Mouse (Mus musculus) CH12.LX (cell line): ENCODE measurements around the gene Gnb2.

Experiments
- ETS1 ChIP-seq: conservative IDR thresholded peaks from 2 replicates; pipeline ENCODE4 v1.6.1; 2012; ENCODE audit warnings: low read depth, mild to moderate bottlenecking, inconsistent platforms, low read length, improper control_type of control experiment, moderate library complexity
- NELFE ChIP-seq: IDR thresholded peaks from 2 replicates; pipeline ENCODE4 v1.6.1; 2011; ENCODE audit warnings: low read depth, low read length, improper control_type of control experiment
- PAX5 ChIP-seq: IDR thresholded peaks from 2 replicates; pipeline ENCODE4 v1.6.1; 2012; ENCODE audit warnings: low read length, inconsistent platforms, mixed read lengths
- POLR2A ChIP-seq: IDR thresholded peaks from 2 replicates; pipeline ENCODE4 v1.6.1; 2011; ENCODE audit warnings: low read depth, mild to moderate bottlenecking, improper control_type of control experiment, low read length
- USF2 ChIP-seq: conservative IDR thresholded peaks from 2 replicates; pipeline ENCODE4 v1.6.1; 2011; ENCODE audit warnings: low read depth, low read length, improper control_type of control experiment
- ZNF384 ChIP-seq: IDR thresholded peaks from 2 replicates; pipeline ENCODE4 v1.6.1; 2012; ENCODE audit warnings: low read depth, low read length, improper control_type of control experiment, inconsistent platforms

- TF ChIP-seq USF2 (no peak), NELFE (no peak), PAX5 (no peak), ETS1 (no peak), ZNF384 (no peak), POLR2A (no peak)
Measured at GRCm38 (mm10) chr5:137553898-137554297, 20.6 kb upstream of the Gnb2 start.
